Mouse (Mus musculus) thymus, adult 2 months (tissue): ENCODE data around the gene Tmem210.

Source experiments
- CTCF ChIP-seq: fragments of 200-500 bp; IDR thresholded peaks from 2 replicates; pipeline ENCODE4 v1.5.1; 2012; ENCODE audit warnings: mild to moderate bottlenecking, control low read depth, low read length, moderate library complexity, borderline replicate concordance; ENCODE audit not compliant: control insufficient read depth, poor library complexity, insufficient read depth; ENCODE audit errors: extremely low read depth
- POLR2A ChIP-seq: fragments of 200-500 bp; IDR thresholded peaks from 2 replicates; pipeline ENCODE4 v1.6.1; 2012; ENCODE audit warnings: mild to moderate bottlenecking, low read length, control low read depth, moderate library complexity; ENCODE audit not compliant: control insufficient read depth, poor library complexity, insufficient read depth; ENCODE audit errors: extremely low read depth

- TF ChIP-seq CTCF (no peak), POLR2A (no peak)
Measured at GRCm38 (mm10) chr2:25267746-25268309, 20.1 kb upstream of the Tmem210 start.
